Mouse (Mus musculus) layer of hippocampus, postnatal 14 days (tissue): Measurements from ENCODE around the gene Kif22. TPM values are rescaled to one million over a fixed set of nuclear protein-coding genes. Genes with fewer than 3 reads are reported as not detected.
"Not testable (repeated sequence)": the region's sequence is repeated elsewhere in the genome, so short reads cannot be mapped to it uniquely, and the experiment has no call there.

Experiments
- DNase-seq, 2 experiments: peaks; one replicate each; pipeline ENCODE4 v3.0.0; 2021 to 2022; ENCODE audit warnings: low spot score in 2 of 2, mixed read lengths in 1 of 2
- long read RNA-seq, 2 experiments: library from polyadenylated mRNA; stranded (forward); transcript quantifications; one replicate each; pipeline ENCODE4 v2.0.0; 2021
- total RNA-seq, 2 experiments: library from RNA; stranded (reverse); gene quantifications; 2 replicates each; pipeline ENCODE4 v1.2.3; 2021

The Kif22 gene
- 10 to 100 TPM; 11.1 to 15.3 TPM for total RNA-seq
- long read RNA-seq, experiment 1, partial matches to known transcripts, result 2 of 5 reads
- long read RNA-seq, experiment 1, other reads (novel, unspliced or antisense), result 1 of 5 reads
- long read RNA-seq, experiment 2, transcript Kif22-205 (2 exons, 295 nt), result major isoform, 5 of 20 reads
- long read RNA-seq, experiment 2, partial matches to known transcripts, result 11 of 20 reads
- long read RNA-seq, experiment 2, other reads (novel, unspliced or antisense), result 3 of 20 reads

DNA sequence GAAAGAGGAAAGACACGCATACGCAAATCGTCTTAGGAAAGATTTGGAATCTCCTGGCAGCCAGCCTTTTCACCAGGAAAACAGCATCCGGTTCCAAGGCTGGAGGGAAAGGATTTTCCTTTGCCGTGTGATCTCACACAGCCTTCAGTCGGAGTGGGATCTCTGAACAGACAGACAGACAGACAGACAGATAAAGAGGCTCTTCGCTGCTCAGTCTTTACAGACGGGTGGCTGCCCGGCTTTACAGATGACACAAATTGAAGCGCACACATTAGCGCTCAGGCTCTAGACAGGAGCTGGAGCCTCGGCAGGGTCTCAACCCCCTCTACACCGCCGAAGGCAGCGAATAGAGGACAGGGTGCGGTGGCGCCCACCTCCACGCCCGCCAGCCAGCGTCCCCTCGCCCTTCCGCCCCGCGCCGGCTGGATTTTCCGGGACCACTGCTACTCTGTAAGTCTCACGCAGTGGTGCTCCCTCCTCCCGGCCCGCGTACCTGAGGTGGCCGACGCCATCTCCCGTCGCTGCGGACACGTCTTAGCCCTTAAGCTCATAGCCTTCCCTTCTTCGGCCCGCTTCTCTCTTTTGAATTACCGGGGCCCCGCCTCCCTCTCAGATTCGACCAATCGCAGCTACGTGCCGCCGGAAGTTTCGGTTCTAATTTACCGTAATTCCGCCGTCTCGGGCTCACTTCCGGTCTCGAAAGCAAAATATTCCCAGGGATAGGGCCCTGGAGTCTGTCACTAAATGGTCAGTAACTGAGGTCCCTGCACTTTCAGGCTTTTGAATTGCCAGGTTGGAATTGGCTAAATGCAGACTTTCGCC, at the start of gene Kif22:
Kif22 (minus strand) TSS at position 621 of the 822 bp plus-strand sequence.
- peak; percentile 86 to 89 for DNase-seq

DNA sequence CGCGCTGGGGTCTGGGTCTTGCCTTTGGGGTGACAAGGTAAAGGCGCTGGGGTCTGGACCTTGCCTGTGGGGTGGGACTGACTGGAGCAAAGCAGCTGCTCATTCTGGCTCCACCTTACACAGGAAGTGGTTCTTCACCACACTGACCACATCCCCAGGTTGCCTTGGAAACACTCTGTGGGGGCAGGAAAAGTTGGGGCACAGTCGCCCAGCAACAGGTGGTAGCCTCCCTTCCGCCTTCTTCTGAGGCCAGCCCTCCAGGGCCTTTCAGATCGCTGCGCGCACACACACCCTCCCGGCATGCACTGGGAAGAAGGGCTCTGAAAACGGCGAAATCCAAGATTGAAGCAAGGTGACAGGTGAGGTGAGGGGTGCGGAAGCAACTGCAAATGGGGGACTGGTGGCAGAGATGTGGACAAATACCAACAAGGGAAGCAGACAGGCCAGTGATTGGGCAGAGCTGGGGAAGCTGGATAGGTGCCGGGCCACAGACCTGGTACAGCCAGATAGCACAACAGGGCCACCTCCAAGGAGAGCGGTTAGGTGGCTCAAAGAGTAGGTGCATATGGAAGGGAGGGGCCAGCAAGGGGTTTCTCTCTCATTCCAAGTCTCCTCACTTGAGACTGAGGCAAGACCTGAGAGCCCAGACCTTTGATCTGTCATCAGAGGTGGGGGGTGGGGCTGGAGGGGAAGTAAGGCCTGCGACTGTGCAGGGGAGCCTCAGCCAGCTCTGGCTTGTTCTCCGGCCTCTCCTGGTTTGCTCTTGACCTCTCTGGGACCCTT, 49.0 kb upstream of the Kif22 start, which contains the start of gene AI467606:
AI467606 (plus strand) TSS at position 246 of the 783 bp plus-strand sequence.
- peak in 1 of 2 experiments; percentile 34 for DNase-seq

DNA sequence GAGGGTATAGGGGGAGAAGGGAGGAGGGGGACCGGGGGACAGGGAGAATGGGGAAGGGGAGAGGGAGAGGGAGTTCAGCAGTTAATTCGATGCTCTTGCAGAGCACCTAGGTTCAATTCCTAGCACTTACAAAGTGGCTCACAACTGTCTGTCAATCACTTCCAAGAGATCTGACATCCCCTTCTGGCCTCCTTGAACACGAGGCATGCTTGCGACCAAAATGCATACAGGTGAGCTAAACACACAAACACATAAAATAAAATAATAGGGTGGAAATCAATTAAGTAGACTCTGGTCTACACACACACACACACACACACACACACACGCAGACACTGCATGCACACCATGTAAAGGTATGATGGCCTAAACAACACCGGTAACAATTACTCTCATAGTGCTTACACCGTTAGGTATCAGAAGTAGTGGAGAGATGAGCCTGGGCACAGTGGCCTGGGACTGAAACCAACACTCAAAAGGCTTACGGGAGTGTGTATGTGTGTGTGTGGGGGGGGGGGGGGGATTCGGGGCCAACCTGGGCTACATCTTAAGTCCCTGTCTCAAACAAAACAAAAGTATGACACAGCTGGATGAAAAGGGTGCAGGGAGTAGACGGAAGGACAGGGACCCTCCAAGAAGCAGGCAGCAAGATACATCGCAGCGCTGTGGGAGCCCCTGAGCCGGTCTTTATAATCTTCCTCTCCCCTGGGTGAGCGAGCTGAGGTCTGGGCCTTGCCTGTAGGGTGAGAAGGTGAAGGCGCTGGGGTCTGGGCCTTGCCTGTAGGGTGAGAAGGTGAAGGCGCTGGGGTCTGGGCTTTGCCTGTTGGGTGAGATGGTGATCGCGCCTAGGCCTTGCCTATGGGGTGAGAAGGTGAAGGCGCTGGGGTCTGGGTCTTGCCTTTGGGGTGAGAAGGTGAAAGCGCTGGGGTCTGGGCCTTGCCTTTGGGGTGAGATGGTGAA, 48.2 kb upstream of the Kif22 start:
- no peak for DNase-seq

DNA sequence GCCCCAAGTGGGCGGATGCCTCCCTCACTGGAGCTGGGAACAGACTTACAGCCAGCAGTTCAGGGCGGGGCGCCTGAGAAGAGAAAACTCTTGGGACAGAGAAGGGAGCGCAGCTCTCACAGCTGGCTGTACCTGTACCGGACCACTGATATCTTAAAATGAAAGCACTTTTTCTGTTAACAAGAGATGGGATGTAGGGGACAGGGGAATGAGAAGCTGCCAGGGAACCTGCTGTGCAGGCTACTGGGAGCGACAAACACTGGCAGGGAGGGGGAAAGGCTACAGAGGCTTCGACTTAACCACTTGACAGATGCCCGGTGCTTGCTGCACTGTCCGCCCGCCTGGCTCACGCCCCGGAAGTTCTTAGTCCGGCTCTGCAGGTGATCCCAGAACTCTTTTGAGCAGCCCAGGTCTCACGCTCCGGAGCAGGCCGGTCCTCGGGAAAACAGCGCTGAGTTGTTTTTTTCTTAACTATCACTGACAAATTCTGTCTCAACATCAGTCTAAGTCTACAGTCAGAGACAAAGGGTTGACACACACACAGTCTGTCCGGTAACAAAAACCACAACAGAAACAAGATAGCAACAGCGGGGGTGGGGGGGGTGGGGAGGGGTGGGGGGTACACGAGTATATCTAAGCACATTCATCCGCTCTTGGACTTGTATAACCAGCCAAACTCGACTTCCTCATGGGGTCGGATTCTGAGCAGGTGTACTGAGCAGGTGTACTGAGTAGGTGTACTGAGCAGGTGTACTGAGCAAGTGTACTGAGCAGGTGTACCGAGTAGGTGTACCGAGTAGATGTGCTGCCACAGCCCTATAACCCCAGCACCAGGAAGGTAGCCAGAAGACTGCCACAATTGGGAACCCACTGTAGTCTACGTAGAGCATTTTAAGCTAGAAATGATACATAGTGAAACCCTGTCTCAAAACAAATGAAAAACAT, 46.9 kb upstream of the Kif22 start:
- no peak for DNase-seq

DNA sequence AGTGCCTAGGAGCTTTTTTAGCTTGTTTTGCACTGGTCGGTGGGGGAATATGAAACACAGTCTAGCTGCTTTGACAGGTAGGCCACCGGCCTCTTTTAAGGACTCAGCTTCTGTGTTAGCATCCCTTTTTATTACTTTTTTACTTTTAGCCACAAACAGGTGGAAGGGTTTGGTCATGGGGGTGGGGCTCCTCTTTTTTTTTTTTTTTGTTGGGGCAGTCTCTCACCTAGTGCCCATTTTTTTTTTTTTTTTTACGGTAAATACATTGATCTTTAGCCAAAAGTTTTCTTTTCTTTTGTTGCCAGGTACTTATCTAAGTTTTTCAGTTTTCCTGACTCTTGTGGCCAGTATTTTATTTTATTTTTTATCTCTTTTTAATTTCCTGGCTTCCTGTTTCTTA, 45.8 kb upstream of the Kif22 start:
- no peak for DNase-seq

DNA sequence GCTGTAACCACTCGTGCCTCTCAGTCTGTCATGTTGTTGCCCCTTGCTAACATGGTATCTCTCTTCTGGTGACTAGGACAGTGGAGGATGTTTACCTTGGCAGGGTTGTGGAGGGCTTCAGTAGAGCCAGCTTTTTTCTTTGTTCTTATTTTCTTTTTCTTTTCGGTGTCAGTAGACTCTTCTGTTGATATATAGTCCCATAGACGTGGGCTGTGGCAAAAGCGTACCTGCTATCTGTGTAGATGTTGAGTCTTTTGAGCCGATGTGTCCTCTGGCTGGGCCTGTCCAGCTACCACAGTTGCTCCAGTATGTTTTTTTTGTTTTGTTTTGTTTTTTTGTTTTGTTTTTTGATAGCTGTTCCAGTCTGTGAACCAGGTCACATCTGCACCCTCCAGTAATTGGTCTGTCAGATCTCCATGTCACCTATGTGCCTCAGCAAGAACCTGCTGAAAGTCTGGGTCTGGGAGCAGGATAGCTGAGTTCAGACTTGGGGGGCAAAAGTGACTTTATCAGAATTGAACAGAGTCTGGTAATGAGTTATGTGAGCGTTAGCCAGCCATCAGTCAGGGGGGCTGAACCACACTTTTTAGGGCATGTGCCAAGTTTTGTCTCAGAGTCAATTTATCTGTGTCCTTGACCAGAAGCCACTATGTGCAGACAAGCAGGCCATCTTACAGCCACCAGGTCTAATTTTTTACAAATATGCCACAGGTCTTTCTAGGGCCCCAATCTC, 45.2 kb upstream of the Kif22 start, which contains the start of gene Zg16:
Zg16 (minus strand) TSS at position 51 of the 733 bp plus-strand sequence.
- DNase-seq, result not testable (repeated sequence)

DNA sequence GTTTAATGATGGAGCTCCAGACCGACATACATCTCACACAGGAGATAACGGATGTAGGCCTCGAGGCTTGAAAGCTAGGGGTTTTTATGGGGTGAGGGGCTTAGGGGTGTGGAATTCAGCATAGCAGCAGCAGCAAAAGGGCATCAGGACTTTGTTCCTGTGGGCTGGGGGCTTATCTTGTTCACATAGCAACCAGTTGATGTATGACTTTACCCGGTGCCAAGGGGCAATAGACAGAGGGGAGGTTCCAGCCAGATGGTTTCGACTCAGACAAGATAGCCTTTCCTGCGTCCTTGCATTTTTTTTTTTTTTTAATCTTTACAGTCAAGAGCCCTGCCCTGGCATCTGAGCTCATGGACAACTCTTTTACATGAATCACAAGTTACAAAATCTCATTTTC, 43.5 kb upstream of the Kif22 start:
- DNase-seq, result not testable (repeated sequence)

DNA sequence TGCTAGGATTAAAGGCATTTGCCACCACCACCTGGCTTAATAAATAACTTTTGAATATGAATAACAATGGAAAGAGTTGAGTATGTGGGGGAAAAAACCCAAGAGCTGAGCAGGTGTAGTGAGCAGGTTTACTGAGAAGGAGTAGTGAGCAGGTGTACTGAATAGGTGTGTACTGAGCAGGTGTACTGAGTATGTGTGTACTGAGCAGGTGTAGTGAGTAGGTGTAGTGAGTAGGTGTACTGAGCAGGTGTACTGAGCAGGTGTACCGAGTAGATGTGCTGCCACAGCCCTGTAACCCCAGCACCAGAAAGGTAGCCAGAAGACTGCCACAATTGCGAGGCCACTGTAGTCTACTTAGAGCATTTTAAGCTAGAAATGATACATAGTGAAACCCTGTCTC, 42.5 kb upstream of the Kif22 start:
- no peak for DNase-seq

DNA sequence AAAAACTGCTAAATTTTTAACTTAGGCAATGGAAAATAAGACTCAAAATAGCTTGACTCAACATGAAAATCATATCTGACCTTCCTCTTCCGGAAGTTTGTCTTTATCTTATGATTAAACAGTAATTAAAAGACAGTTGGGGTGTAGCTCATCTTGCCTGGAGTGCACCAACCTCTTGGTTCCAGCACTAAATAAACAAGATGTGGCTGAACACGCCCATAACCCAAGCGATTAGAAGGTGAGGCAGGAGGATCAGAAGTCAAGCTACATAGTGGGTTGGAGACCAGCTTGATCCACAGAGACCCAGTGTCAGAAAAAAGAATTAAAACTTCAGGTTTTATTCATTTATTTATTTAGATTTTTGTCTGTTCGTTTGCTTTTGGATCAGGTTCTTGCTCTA, 41.4 kb upstream of the Kif22 start:
- DNase-seq, result no peak

DNA sequence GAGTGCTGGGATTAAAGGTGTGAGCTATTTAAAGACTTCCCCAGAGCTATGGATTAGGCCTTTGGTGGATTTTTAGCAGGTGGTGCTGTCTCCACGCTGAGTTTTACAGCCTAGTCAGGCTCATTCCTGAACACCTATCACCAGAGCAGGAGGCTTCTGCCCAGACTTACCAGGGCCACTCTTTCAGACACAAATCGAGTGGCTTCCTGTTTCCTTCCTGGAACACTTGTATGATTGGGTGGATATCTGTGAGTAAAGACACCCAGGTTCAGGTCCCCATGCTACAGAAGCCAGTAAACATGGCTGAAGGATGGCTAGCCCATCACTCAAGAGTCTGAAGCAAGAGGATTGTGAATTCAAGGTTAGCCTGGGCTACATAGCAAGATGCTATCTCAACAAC, 40.7 kb upstream of the Kif22 start:
- no peak for DNase-seq

DNA sequence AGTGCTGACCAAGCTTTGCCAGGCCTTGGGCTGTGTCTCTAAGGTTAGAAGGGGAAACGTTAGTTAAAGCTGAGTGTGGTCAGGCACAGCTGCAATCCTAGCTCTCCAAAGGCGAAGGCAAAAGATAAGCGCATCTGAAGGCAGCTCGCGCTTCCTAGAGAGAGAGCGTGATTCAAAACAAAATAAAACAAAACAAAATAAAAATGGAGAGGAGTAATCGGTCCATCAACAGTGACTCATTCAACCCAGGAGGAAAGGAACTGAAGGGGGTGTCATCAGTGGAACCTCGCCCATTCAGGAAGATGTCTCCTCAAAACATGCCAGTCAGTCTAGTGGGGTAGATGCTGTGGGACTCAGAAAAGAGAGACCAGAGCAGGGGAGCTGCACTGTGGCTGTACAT, 40.0 kb upstream of the Kif22 start:
- no peak for DNase-seq

DNA sequence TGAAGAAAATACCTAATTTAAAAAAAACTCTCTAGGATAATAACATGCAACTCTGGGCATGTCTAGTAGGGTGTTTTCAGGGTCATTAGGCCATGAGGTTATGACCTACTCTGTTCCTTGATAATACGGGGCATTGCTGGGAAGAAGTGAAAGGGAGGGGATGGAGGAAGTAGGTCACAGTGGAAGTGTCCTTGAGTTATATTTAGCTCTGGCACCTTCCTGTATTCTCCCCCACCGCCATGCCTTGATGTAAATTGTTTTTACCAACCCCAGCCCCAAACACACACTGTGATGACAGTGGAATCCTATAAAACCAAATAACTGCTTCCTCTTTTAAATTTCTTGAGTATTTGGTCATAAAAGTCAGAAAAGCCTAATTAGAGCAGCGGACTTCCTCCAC, 37.8 kb upstream of the Kif22 start:
- no peak for DNase-seq

DNA sequence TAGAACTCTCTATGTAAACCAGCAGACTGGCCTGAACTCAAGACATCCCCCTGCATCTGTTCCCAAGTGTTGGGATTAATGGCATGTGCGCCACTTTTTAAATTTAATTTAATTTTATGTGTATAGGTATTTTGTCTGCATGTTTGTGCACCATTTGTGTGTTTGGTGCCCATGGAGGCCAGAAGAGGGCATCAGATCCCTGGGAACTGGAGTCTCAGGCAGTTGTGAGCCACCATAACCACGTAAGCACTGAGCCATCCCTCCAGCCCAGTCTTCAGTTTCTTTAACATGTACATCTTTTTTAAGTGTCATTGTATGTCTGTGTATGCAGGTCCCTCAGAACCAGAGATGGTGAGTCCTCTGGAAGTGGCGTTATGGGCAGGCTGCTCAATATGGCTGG, 35.4 kb upstream of the Kif22 start:
- no peak for DNase-seq

DNA sequence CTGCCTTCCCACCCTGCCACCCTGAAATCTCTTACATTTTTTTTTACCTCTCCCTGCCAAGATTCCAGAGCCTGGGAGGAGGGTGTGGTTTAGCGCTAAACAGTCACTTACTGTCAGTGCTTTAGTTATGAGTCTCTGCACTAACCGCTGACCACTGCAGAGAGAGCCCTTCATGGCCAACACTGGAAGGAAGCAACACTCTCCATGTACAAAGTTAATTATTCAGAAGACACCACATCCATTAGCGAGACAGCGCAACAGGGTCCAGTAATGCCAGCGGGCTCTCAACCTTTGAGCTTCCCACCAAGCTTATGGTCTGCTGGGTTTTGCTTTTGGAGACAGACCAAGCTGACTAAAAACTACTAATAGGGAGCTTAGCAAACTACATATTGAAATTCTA, 33.9 kb upstream of the Kif22 start:
- no peak for DNase-seq

DNA sequence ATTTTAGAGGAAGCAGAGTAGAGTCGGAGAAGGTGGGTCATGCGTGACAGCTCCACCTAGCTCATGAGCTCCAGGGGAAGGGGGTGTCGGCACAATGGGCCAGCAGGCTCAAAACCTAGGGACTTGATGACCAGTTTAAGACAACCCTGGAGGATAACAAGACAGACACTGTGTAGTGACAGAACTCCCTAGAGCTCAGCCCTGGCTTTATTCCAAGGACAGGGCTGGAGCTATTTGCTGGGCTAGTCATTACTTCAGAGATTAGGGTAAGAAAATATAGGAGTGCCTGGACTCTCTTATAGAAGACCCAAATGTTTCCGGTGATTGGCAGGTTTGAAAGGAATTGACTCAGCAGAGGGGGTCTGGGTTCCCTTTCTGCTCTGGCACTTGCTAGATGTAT, 30.9 kb upstream of the Kif22 start:
- no peak for DNase-seq

DNA sequence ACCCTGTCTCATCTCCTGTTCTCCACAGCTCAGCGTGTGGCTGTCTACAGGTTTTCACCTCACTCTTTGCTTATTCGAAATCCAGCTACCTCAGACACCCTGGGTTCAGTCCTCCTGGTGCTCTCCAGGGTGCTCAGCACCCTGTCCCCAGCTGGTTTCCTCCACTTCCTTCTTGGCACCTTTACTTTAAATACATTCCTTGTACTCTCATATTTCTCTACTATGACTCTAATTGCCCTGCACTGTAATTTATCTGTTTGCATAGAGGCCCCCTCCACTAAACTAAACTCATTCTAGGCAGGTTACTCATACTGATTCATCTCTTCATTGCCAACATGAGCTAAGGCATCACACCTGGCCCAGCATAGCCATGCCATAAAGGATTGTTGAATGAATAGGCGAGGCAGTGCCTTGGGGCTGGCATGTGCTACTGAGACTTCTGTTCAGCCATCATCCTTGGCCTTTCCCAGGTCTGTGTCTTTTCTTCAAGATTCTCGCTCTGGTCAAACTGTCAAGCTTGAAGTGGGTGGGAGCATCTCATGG, 28.7 kb upstream of the Kif22 start:
- DNase-seq, result no peak

DNA sequence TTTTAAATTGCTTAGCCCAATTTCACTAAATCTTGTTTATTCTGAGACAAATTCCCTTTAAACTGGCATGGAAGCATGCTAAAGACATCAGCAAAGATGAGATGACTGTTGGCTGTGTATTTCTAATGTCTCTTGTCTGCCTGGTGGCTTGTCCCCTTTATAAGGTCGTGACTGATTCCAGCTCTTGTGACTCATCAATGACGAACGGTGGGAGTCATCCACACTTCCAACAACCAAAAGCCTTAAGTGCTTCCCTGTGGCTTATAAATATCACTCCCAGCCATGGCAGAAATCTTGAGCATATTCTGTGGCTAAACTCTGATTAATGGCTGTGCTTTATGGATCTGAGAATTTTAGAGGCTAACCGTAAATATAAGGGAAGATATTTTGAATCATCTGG, 24.0 kb upstream of the Kif22 start:
- no peak for DNase-seq

DNA sequence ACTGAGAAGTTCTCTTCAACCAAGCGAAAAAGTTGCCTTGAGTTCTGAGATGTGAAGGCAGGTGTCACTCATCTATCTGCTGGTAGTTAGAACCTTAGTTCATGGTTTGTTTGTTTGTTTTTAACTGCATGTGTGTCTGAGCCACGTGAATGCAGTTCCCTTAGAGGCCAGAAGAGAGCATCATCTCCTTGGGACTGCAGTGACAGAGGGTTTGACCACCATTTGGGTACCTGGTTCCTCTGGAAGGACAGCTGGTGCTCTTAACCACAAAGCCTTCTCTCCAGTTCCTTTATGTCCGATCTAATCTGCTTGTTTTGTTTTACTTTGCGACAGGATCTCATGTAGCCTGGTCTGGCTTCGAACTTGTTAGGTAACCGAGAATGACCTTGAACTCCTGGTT, 23.3 kb upstream of the Kif22 start:
- DNase-seq, result no peak
